Mouse (Mus musculus) olfactory bulb, adult 2 months (tissue): ENCODE results near the gene Psma2.

Source experiments
- CTCF ChIP-seq: fragments of 200-500 bp; IDR thresholded peaks from 2 replicates; pipeline ENCODE4 v1.5.1; 2012; ENCODE audit warnings: low read depth, mild to moderate bottlenecking, low read length, moderate library complexity; ENCODE audit not compliant: insufficient read depth
- POLR2A ChIP-seq: fragments of 200-500 bp; IDR thresholded peaks from 2 replicates; pipeline ENCODE4 v1.6.1; 2012; ENCODE audit warnings: mild to moderate bottlenecking, low read depth, low read length, moderate library complexity; ENCODE audit not compliant: insufficient read depth

DNA sequence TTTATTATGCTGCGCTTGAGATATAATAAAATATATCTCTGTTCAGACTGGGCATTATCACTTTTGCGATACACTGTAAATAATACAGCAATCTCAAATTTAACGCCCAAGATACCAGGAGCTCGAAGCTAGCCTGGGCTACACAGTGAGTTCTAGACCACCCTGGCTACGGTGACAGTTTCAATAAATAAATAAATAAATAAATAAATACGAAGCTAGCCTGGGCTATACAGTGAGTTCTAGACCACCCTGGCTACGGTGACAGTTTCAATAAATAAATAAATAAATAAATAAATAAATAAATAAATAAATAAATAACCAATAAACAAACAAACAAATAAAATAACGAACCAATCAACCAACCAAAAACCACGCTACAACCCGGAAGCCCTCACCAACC is 577 bp upstream of the Psma2 start:
- TF ChIP-seq POLR2A (no peak), CTCF (no peak)
